Mouse (Mus musculus): ENCODE measurements at regions not wholly inside any gene's neighbourhood (a gene's known extent, or its start where the extent isn't known, plus 50 kb on each side); places are given as distances from the start of the nearest gene placed in this dataset.

GRCm38 (mm10) chr16:87278518-87278917 lies 75.5 kb upstream of the N6amt1 start:
- TF ChIP-seq CTCF (IDR thresholded peaks at IDR 0.05; ENCODE audit: borderline replicate concordance, extremely low read depth, insufficient read depth, insufficient read length) (no peak), POLR2A (IDR thresholded peaks at IDR 0.05; ENCODE audit: borderline replicate concordance, extremely low read depth, insufficient read depth, insufficient read length, poor library complexity, severe bottlenecking) (no peak)

All from brain, embryonic 14.5 days (tissue).